Mouse (Mus musculus) liver (tissue): ENCODE measurements at regions not wholly inside any gene's neighbourhood (a gene's known extent, or its start where the extent isn't known, plus 50 kb on each side); places are given as distances from the start of the nearest gene placed in this dataset.

ENCODE experiments used
- DNase-seq: peaks from one replicate; pipeline ENCODE4 v3.0.0-alpha.2; 2020; ENCODE audit warnings: mixed read lengths

GRCm38 (mm10) chr7:70217137-70217536, 149.4 kb downstream of the Nr2f2 start:
- no peak for DNase-seq

DNA sequence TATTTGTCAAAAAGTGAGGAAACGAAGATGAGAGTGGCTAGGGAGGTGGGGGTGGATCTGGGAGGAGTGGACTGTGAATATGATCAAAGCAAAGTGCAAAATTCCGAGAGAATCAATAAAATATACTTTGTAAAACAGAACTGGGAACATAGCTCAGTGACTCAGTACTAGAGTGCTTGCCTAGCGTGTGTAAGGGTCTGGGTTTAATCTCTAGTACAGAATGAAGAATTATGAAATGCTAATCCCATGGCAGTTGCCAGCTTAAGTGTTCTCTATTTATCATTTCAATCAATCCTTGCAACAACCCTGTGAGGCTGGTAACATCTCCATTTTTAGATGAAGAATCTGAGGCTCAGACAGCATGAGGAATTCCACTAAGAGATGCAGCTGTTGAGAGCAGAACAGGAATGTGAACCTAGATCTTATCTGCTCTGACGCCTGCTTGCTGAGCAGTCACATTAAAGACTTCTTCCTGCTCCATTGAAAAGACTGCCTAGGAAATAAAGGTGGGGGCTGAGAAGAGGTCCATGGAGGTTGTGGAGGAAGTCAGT, 152.5 kb downstream of the Nr2f2 start:
- DNase-seq: no peak

- DNase-seq: no peak
Observed at GRCm38 (mm10) chr7:70205900-70206299, 160.6 kb downstream of the Nr2f2 start.

DNA sequence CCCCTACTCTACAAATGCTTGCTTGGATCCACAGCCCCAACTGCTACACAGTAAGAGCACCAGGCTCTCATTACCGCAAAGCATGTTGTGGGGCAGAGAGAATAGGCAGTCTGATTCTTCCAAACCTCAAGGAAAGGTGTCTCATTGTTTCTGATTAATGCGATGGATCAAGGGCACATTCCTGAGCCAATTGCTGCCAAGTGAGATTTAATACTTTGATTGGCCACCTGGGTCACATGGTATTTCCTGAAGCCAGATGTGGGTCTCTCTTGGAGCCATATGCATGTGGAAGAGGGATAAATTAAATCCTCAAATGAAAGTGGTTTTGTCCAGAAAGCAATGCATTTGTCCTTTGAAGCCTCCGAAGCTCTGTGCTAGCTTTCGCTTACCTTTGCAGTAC, 166.3 kb downstream of the Nr2f2 start:
- no peak for DNase-seq

DNA sequence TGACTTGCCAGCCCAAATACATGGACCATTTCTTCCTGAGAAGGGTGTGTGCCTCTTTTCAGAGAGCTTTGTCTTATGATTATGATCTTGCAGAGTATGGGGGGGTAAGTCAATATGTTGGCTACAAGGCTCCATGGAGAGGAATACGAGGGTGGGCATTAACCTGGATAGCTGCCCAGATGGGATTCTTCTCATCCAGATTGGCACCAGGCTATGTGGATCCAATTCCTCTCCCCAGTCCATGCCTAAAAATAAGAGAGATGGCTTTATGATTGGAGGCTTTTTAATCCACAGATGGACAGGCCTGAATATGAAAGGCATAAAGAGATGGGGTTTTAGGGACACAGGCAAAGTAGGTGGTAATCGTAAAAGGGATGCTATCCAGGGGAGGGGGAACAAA, 187.6 kb downstream of the Nr2f2 start:
- DNase-seq: no peak

DNA sequence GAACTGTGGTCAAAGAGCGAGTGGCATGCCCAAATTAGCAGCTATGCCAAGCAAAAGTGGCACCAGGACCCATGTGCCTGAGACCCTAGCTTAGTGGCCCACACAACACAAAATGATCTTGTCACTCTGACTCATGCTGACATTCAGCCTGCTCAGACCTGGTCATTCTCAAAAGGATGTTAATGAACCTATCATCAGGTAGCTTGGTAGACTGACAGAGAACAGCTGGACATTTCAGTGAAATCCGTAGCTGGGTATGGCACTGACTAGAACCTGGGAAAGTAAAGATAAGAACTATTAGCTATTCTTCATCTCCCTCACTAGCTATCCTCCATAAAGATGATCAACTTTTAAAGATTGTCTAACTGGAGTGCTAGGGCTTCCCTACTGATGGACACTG, 188.5 kb downstream of the Nr2f2 start:
- DNase-seq: no peak

DNA sequence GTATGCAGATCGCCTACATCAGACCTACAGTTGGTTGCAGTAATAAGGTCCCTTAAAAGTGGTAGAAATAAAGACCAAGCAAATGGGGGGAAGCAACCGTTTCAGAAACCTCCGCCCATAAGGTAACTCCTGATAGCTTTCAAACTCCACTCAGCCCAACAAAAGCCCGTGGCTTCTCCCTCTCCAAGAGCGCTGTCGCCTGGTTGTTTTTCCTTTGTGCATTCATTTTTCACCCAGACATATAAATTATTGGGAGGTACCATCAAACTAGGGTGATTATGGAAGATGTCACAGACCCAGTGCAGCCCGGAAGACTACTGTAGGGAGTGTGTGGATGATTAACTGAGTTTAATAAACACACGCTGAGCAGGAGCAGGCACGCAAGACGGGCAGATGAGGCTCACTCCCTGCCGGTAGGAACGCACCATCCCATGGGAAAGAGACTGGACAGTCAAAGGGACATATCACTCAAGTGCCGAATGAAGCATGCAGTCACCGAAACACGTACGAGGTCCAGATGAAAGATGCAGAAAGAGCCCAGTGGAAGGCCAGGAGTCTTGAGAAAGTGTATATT, 189.8 kb downstream of the Nr2f2 start:
- no peak for DNase-seq

DNA sequence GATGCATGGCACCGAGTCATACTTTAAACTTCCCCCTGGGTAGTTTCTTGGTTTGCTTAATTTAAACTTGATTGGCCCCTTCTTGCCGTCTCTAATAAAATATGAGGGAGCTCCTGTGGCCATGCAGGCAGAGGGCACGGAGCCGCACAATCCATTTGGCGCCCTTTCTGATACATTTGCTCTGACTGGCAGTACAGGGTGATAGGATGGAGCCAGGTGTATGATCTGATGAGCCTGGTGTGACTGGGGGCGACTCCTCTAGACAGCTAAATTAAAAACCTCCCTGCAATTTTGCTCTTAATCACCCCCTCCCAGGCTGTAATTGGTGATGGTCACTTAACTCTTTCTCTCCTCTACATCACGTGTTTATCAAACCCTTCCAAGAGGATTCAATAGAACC, 190.4 kb downstream of the Nr2f2 start:
- DNase-seq: no peak

DNA sequence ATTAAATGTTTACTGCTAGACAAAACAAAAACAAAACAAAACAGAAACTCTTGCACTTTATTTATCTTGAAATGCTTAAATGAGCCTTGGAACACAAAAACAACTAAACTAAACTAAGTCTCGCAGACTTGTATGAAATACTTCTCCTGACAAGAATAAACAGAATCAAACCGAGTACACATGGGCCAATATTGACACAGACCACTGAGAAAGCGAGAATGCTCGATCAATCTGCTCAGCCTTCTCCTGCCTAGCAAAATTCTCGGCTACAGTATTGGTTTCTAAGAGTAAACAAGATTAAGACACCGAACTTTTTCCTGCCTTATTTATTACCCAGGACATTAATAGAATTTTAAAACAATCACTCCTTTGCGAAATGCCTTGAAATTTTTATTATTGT, 194.1 kb downstream of the Nr2f2 start:
- no peak for DNase-seq

DNA sequence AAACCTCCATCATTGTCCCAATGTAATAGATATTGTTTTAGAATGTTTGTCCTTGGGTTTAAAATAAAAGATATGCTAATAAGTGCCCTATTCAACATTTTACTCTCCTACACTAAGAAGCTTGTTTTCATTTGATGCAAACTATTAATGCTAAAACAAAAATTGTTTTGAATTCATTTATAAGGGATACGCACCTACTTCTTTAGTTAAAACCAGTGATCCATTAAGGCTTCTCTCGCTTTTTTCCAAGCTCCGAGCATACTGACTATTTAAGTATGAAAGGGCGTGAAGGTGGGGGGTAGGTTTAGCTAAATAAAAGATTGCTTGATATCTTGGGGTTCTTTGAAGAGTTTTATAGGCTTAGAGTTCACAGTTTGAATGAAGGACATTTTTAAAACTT, 195.1 kb downstream of the Nr2f2 start:
- DNase-seq: no peak

DNA sequence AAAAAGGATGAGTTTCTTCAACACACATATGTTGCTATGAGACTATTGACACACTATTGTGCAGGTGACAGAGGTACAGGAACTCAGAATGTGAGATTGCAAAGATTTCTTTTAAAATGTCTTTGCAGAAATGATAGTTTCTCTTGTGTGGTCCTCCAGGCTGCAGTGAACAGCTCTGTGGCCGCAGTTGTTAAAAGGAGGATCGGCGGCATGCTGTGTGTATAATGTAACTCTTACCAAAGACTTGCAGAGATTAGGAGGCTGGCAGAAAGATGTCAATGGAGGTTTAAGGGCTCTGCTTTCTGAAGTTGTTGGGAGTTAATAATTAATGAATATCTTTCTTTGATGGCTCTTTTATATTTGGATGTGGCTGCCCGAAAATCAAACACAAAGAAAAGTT, 198.5 kb downstream of the Nr2f2 start:
- no peak for DNase-seq

- no peak for DNase-seq
Observed at GRCm38 (mm10) chr7:70166081-70166480, 200.5 kb downstream of the Nr2f2 start.

- DNase-seq: no peak
Observed at GRCm38 (mm10) chr7:70165501-70165900, 201.0 kb downstream of the Nr2f2 start.

DNA sequence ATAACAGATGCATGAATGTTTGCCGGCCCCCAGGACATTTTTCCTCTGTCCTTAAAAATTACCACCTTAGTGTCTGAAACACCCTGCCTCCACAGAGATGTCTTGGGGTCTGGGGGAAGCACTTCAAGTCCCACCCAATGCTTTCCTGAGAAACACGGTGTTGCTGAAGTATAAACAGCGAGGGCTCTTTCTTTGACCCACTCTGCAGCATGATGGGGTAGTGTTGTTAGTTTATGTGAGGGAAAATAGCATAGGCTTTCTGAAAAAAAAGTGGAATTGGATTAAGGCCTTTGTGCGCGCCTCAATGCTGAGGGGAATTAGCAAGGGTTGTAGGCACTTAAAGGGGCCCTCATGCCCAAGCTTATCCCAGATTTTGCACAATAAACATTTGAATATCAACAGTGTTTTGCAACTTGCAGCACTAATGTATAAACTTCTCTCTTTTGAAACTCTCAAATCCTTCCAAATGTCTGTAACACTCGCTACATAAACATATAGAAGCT, 201.8 kb downstream of the Nr2f2 start:
- DNase-seq: no peak

- no peak for DNase-seq
Observed at GRCm38 (mm10) chr7:70158531-70158930, 208.0 kb downstream of the Nr2f2 start.

GRCm38 (mm10) chr7:70144726-70145271, 221.7 kb downstream of the Nr2f2 start:
- no peak for DNase-seq

DNA sequence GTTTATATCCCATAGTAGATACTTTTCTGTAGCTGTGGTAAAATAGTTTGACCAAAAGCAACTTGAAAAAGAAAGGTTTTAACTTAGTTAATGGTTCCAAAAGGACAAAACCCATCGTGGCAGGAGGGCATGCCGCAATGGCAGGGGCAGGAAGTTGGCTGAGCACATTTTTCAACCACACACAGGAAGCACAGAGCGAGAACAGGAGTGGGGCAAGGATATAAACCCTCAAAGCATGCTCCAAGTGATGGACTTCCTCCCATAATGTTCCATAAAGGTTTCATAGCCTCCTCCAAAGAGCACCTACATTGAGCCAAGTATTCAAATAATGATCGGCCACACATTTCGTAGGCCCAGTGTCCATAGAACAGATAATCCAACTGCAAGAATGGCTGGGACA, 229.7 kb downstream of the Nr2f2 start:
- DNase-seq: no peak

DNA sequence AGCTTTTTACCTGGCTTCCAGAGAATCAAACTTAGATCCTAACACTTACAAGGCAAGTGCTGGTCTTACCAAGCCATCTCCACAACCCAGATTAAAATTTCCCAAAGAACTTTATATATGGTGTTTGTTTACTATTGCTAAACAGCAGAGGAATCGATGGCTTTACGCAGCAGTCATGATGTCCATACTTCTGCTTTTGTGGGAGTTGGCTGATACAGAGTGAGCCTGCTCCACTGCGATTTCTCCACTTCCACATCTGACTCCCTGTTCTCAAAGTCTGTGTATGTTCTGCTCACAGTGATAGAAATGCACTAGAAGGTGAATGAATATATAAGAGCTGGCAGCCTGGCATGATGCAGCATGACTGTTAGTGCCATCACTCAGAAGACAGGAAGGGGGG, 231.1 kb downstream of the Nr2f2 start:
- no peak for DNase-seq

- DNase-seq: no peak
Observed at GRCm38 (mm10) chr7:70129963-70130362, 236.6 kb downstream of the Nr2f2 start.

GRCm38 (mm10) chr7:70122818-70123217, 243.7 kb downstream of the Nr2f2 start:
- DNase-seq: no peak

DNA sequence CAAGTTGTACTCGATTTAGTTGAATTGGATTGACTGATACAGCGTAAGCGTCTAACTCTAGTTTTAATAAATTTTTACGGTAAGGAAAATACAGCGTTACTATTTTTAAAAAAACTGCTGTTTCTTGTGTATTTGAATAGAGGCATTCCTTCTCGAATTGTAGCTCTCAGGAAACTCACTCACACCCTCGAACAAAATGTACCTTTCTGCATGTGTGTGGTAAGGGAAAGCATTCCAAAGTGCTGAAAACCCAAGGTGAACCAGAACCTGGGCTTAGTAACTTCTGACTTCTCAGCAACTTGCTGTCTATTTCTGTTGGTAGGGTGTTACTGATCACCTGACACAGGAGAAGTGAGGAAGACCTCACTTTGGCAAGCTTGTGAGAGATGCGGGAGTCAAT, 247.0 kb downstream of the Nr2f2 start:
- DNase-seq: no peak

- no peak for DNase-seq
Observed at GRCm38 (mm10) chr7:70118971-70119370, 247.6 kb downstream of the Nr2f2 start.

- DNase-seq: no peak
Observed at GRCm38 (mm10) chr7:70117930-70118922, 248.3 kb downstream of the Nr2f2 start.

- DNase-seq: no peak
Observed at GRCm38 (mm10) chr7:70109013-70109412, 257.5 kb downstream of the Nr2f2 start.
